Mouse (Mus musculus) brown adipose tissue, adult 24 weeks (tissue): ENCODE measurements around the gene 5530400C23Rik. TPM values are rescaled to one million over a fixed set of nuclear protein-coding genes. Genes with fewer than 3 reads are reported as not detected.
"Not testable (repeated sequence)": the region's sequence is repeated elsewhere in the genome, so short reads cannot be mapped to it uniquely, and the experiment has no call there.

Experiments
- H3K27ac ChIP-seq: fragments of 200-500 bp; replicated peaks from 2 replicates; pipeline ENCODE4 v1.5.1; 2012; ENCODE audit warnings: low read depth, mild to moderate bottlenecking, low read length
- H3K4me1 ChIP-seq: fragments of 200-500 bp; 2 replicates; pipeline ENCODE4 v1.6.1; 2012; ENCODE audit warnings: low read length, mixed read lengths; ENCODE audit not compliant: control insufficient read depth, insufficient read depth, insufficient read length
- H3K4me3 ChIP-seq: fragments of 200-500 bp; 2 replicates; pipeline ENCODE4 v1.5.1; 2012; ENCODE audit warnings: low read depth, mild to moderate bottlenecking, low read length, moderate library complexity; ENCODE audit not compliant: insufficient read depth
- polyA plus RNA-seq: library from polyadenylated mRNA; stranded (reverse); fragments of >200 nt; gene quantifications from 2 replicates; pipeline ENCODE4 v1.2.4, GENCODE M21; 2012; ENCODE audit not compliant: missing spikeins, insufficient read depth, insufficient read length

5530400C23Rik gene
- not detected in 2 replicates for polyA plus RNA-seq

GRCm38 (mm10) chr6:133291916-133292315 is at the start of gene 5530400C23Rik:
Gene 5530400C23Rik, plus strand, starts transcription at chr6:133292216.
- not testable (repeated sequence) for H3K27ac ChIP-seq, H3K4me3 ChIP-seq, H3K4me1 ChIP-seq

GRCm38 (mm10) chr6:133305952-133306715 is 14.1 kb downstream of the 5530400C23Rik start:
- H3K4me1 ChIP-seq: no peaks in the 10 kb centered on the region
- no peak overlapping the region for H3K4me3 ChIP-seq
- H3K27ac ChIP-seq: no peak overlapping the region

DNA sequence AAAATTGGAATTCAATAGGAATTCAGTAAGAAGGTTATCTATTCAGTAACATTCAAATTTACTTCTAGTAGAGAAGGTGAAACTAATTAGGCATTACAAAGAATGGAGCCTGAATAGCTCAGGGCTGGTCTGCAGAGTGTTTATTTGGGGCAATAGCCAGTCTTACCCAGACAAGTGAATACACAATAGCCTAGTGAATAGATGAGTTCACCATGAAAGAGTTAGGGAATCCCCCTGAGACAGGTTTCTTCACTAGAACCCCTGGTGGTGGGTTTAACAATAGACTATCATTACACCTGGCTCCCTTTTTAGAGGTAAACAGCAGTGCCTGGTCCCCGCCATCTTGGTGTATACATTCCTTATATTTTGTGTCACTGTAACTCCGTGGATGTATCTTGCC is 21.9 kb downstream of the 5530400C23Rik start:
- H3K4me1 ChIP-seq, H3K27ac ChIP-seq, H3K4me3 ChIP-seq: not testable (repeated sequence)

DNA sequence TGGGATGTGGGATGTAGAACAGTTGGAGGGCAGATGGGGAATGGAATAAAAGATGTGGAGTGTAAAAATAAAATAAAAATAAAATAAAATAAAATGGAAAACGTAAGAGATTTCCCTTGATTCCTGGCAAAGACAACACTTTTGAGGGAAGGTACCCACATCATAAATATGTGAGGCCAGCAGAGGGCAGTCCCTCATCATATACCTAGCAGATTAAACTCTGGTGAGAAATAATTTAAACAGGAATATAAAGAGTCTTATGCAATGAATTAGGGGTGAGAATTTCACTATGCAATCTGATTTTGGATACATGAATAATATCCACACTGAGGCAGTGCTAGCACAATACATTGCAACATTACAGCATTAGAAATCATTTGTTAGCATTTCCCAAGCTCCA is 46.5 kb downstream of the 5530400C23Rik start:
- Histone ChIP-seq H3K27ac (no peak overlapping the region), H3K4me1 (no peaks in the 10 kb centered on the region), H3K4me3 (no peak overlapping the region)

GRCm38 (mm10) chr6:133341731-133342130 is 49.7 kb downstream of the 5530400C23Rik start:
- not testable (repeated sequence) for H3K4me3 ChIP-seq, H3K27ac ChIP-seq, H3K4me1 ChIP-seq

Other genes starting within 250 kb of the 5530400C23Rik start
- gene Tas2r140, start 236.4 kb upstream of the 5530400C23Rik start, polyA plus RNA-seq: not detected in 2 replicates
- 170 and 207 TPM in 2 replicates for gene Smim10l1, start 187.3 kb upstream of the 5530400C23Rik start, polyA plus RNA-seq